Mouse (Mus musculus): ENCODE measurements around the gene Lyzl4.
A peak's percentile ranks its signal among the peaks of the same experiment; 100 is the strongest.

GRCm38 (mm10) chr9:121605414-121606278, 36.2 kb downstream of the Lyzl4 start:
- TF ChIP-seq CTCF (IDR thresholded peaks at IDR 0.05; ENCODE audit: low read depth, low read length) (peak; percentile 88), POLR2A (IDR thresholded peaks at IDR 0.05; ENCODE audit: extremely low read depth, insufficient read depth, low read length) (no peak)
